Mouse (Mus musculus): ENCODE data around the gene Acap1.
A peak's percentile ranks its signal among the peaks of the same experiment; 100 is the strongest.

DNA sequence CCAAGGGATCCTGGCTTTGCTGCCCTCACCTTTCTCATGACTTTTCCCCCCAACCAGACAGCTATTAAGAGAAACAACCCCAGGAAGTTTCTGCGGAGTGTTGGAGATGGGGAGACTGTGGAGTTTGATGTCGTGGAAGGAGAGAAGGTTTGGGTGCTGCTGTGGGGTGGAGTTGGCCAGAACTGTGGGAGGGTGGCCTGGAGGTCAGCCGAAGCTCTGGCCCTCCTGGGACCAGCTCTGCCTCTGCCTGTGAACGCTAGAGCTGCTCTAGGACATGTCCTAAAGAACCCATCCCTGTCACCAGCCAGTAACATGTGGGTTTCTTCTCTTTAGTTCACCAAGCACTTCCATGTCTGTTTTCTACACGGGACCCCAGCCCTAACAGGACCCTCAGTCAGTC is 43.8 kb upstream of the Acap1 start:
- TF ChIP-seq POLR2A (IDR thresholded peaks at IDR 0.05; ENCODE audit: insufficient read depth, low read depth, low read length) (peak; percentile 5; the same call in 1 of the 2 replicates), EP300 (IDR thresholded peaks at IDR 0.05; ENCODE audit: insufficient read depth, low read depth, low read length) (no peak)

All from heart, adult 2 months (tissue).